In genomic region chr9:40568070-40568469, GRCm38 (mm10) we compare ENCODE assay signal across 9 mouse cellular contexts. TPM values are rescaled to one million over a fixed set of nuclear protein-coding genes. Genes with fewer than 3 reads are reported as not detected.
A peak's percentile ranks its signal among the peaks of the same experiment; 100 is the strongest.
DNase-seq lines count a peak whose midpoint lies in the region; ATAC-seq and TF ChIP-seq lines count a peak whose summit lies in the region.
"Had no signal": no experiment of that assay in that cellular context is flagged by ENCODE, and none has a peak within 500 bp of the region (broad histone marks: within the 10 kb centered on the region; RNA-seq: fewer than 3 reads in every experiment).

No protein-coding gene starts in this region.

- TF ChIP-seq POLR2A in testis, adult 2 months (IDR thresholded peaks at IDR 0.05; ENCODE audit: control insufficient read depth, low read depth, low read length), result no peak

- H3K4me2 ChIP-seq in heart, embryonic 16.5 days (ENCODE audit: low read depth, low read length), result no peak overlapping the region
- H3K4me2 ChIP-seq: midbrain, embryonic 15.5 days had no signal

- peak; percentile 19 for DNase-seq in layer of hippocampus, adult 11-12 months (ENCODE audit: low spot score)
- no peak for DNase-seq in layer of hippocampus, postnatal 25 days (ENCODE audit: extremely low spot score in 1 of 2, low spot score in 1 of 2)
- peak; percentile 3 for DNase-seq in left cerebral cortex, postnatal 4 days
- no peak for DNase-seq in spleen, postnatal 14 days (ENCODE audit: low spot score in 2 of 2)
- DNase-seq in Muller cell, postnatal 12 days (ENCODE audit: inconsistent ontology term), result no peak

- H3K36me3 ChIP-seq in heart, embryonic 16.5 days (ENCODE audit: control insufficient read depth, insufficient read depth), result no peaks in the 10 kb centered on the region
- no peaks in the 10 kb centered on the region for H3K36me3 ChIP-seq in testis, adult 2 months (ENCODE audit: control insufficient read depth, insufficient read depth, low read length)
- H3K36me3 ChIP-seq: midbrain, embryonic 15.5 days had no signal

- H3K27ac ChIP-seq in heart, embryonic 16.5 days (ENCODE audit: low read length), result no peak overlapping the region
- peak overlapping the region; percentile 56 for H3K27ac ChIP-seq in testis, adult 2 months (ENCODE audit: control insufficient read depth, insufficient read depth, low read depth, low read length)
- H3K27ac ChIP-seq: midbrain, embryonic 15.5 days had no signal

- 33% methylated on average over 8 of the region's 8 CpGs for WGBS in heart, embryonic 16.5 days

- peak; percentile 78 for ATAC-seq in heart, embryonic 16.5 days (replicated peaks; ENCODE audit: extremely low read depth, insufficient read depth, low FRiP score)
- ATAC-seq: midbrain, embryonic 15.5 days had no signal

- H3K4me3 ChIP-seq in heart, embryonic 16.5 days (ENCODE audit: low read length), result no peak overlapping the region
- no peak overlapping the region for H3K4me3 ChIP-seq in testis, adult 2 months (ENCODE audit: control insufficient read depth, low read depth, low read length)
- H3K4me3 ChIP-seq: midbrain, embryonic 15.5 days had no signal

- no peak for TF ChIP-seq CTCF in testis, adult 2 months (IDR thresholded peaks at IDR 0.05; ENCODE audit: control insufficient read depth, insufficient read depth, insufficient replicate concordance, low read depth, low read length)

- H3K4me1 ChIP-seq in heart, embryonic 16.5 days (ENCODE audit: control insufficient read depth, insufficient read depth, low read length), result peaks cover 12% of the 10 kb centered on the region
- H3K4me1 ChIP-seq in testis, adult 2 months (ENCODE audit: control insufficient read depth, insufficient read depth, low read length), result peaks cover 4% of the 10 kb centered on the region; the same call in 1 of the 2 replicates
- H3K4me1 ChIP-seq: midbrain, embryonic 15.5 days had no signal

- H3K9me3 ChIP-seq in heart, embryonic 16.5 days (replicated peaks; ENCODE audit: control insufficient read depth, low read length), result no peaks in the 10 kb centered on the region
- H3K9me3 ChIP-seq: midbrain, embryonic 15.5 days had no signal

- no peaks in the 10 kb centered on the region for H3K27me3 ChIP-seq in heart, embryonic 16.5 days (ENCODE audit: control insufficient read depth, insufficient read depth, low read length)
- no peaks in the 10 kb centered on the region for H3K27me3 ChIP-seq in testis, adult 2 months (ENCODE audit: control insufficient read depth, insufficient read depth, low read length)
- H3K27me3 ChIP-seq: midbrain, embryonic 15.5 days had no signal

- H3K9ac ChIP-seq in heart, embryonic 16.5 days (ENCODE audit: low read length), result no peak overlapping the region
- H3K9ac ChIP-seq: midbrain, embryonic 15.5 days had no signal

- intact Hi-C loops in left cerebral cortex, postnatal 4 days (cut with DNase I), result no loop called here

RNA-seq across cellular contexts. Expression of gene Gramd1b, which starts 36.9 kb away (rescaled TPM):
- total RNA-seq in layer of hippocampus, postnatal 25 days (2021), result 100 to 1,000 TPM; 144 to 167 TPM
- polyA plus RNA-seq in heart, embryonic 16.5 days (2015; fragmentation: Nextera tagmentation; extraction: Ambion mirVana), result 5.9 and 8.2 TPM in 2 replicates
- 100 to 1,000 TPM; 108 to 117 TPM for total RNA-seq in left cerebral cortex, postnatal 4 days (2021)
- polyA plus RNA-seq in testis, adult 2 months (2012; rRNA removed), result 140 and 143 TPM in 2 replicates
- total RNA-seq: MEL had no signal

Comparison
In these comparisons a context has a peak if more than half of its experiments do, and no peak if none do; other contexts are left out.
1. DNase-seq: peak in layer of hippocampus, adult 11-12 months (single experiment) and left cerebral cortex, postnatal 4 days (single experiment); none in layer of hippocampus, postnatal 25 days (0 of 2), spleen, postnatal 14 days (0 of 2) and Muller cell, postnatal 12 days (single experiment).